Mouse (Mus musculus) CH12.LX (cell line): ENCODE results near the gene Mgp. TPM values are rescaled to one million over a fixed set of nuclear protein-coding genes. Genes with fewer than 3 reads are reported as not detected.
"Not testable (repeated sequence)": the region's sequence is repeated elsewhere in the genome, so short reads cannot be mapped to it uniquely, and the experiment has no call there.

ENCODE experiments used
- DNase-seq: peaks from one replicate; pipeline ENCODE4 v3.0.0-alpha.2; 2013; ENCODE audit errors: extremely low read depth
- H3K27ac ChIP-seq: 2 replicates; pipeline ENCODE4 v1.5.1; 2012; ENCODE audit warnings: low read depth, mild to moderate bottlenecking, control low read depth, moderate library complexity; ENCODE audit not compliant: insufficient read depth
- H3K27me3 ChIP-seq: replicated peaks from 2 replicates; pipeline ENCODE3; 2012; ENCODE audit warnings: inconsistent platforms
- H3K36me3 ChIP-seq, 2 experiments: replicated peaks in 1 of 2; 2 replicates each; pipeline versions ENCODE3 to v1.6.1; 2012; ENCODE audit warnings: inconsistent platforms in 1 of 2, low read length in 1 of 2, mild to moderate bottlenecking in 1 of 2, mixed read lengths in 1 of 2, moderate library complexity in 1 of 2; ENCODE audit not compliant: control insufficient read depth in 1 of 2, insufficient read depth in 1 of 2
- H3K4me1 ChIP-seq, 2 experiments: 2 replicates each; pipeline ENCODE4 v1.6.1; 2012; ENCODE audit warnings: inconsistent platforms in 1 of 2, moderate library complexity in 1 of 2; ENCODE audit not compliant: insufficient read depth in 2 of 2, control insufficient read depth in 1 of 2
- H3K4me2 ChIP-seq: 2 replicates; pipeline ENCODE4 v1.6.1; 2012; ENCODE audit warnings: low read depth, mild to moderate bottlenecking, control low read depth; ENCODE audit not compliant: poor library complexity, insufficient read depth, severe bottlenecking
- H3K4me3 ChIP-seq, 3 experiments: fragments of 150-350 bp in 1 of 3; sonication (generic) in 1 of 3; replicated peaks in 1 of 3; 2 replicates each; pipeline versions ENCODE3 to v1.5.1; 2011 to 2012; ENCODE audit warnings: low read depth in 2 of 3, low read length in 2 of 3, mild to moderate bottlenecking in 2 of 3, moderate library complexity in 2 of 3, control low read depth in 1 of 3, improper control_type of control experiment in 1 of 3, inconsistent platforms in 1 of 3, mixed read lengths in 1 of 3; ENCODE audit not compliant: poor library complexity in 1 of 3
- H3K79me2 ChIP-seq: replicated peaks from 2 replicates; pipeline ENCODE4 v1.6.1; 2012; ENCODE audit warnings: mild to moderate bottlenecking, moderate library complexity; ENCODE audit not compliant: control insufficient read depth, poor library complexity, insufficient read depth, severe bottlenecking; ENCODE audit errors: extremely low read depth
- H3K9ac ChIP-seq: 2 replicates; pipeline ENCODE4 v1.6.1; 2012; ENCODE audit warnings: low read depth, mild to moderate bottlenecking, control low read depth, moderate library complexity; ENCODE audit not compliant: insufficient read depth
- H3K9me3 ChIP-seq: replicated peaks from 2 replicates; pipeline ENCODE3; 2012; ENCODE audit warnings: low read length, inconsistent platforms, mixed read lengths
- BHLHE40 ChIP-seq: IDR thresholded peaks from 2 replicates; pipeline ENCODE4 v1.6.1; 2011; ENCODE audit warnings: mild to moderate bottlenecking, low read depth, low read length, improper control_type of control experiment
- CTCF ChIP-seq, 2 experiments: IDR thresholded peaks in 1 of 2; conservative IDR thresholded peaks in 1 of 2; 2 replicates each; pipeline ENCODE4 v1.5.1; 2011 to 2012; ENCODE audit warnings: low read depth in 2 of 2, low read length in 2 of 2, improper control_type of control experiment in 1 of 2, inconsistent platforms in 1 of 2, mild to moderate bottlenecking in 1 of 2, moderate library complexity in 1 of 2
- E2F4 ChIP-seq: IDR thresholded peaks from 2 replicates; pipeline ENCODE4 v1.6.1; 2011; ENCODE audit warnings: low read depth, low read length, improper control_type of control experiment; ENCODE audit not compliant: insufficient replicate concordance
- GABPA ChIP-seq: IDR thresholded peaks from 2 replicates; pipeline ENCODE4 v1.6.1; 2012; ENCODE audit warnings: low read depth, low read length, improper control_type of control experiment, inconsistent platforms; ENCODE audit not compliant: insufficient replicate concordance
- IRF4 ChIP-seq: IDR thresholded peaks from 2 replicates; pipeline ENCODE4 v1.6.1; 2014; ENCODE audit warnings: low read depth, mild to moderate bottlenecking, inconsistent platforms, low read length, improper control_type of control experiment
- JUND ChIP-seq: conservative IDR thresholded peaks from 2 replicates; pipeline ENCODE4 v1.6.1; 2011; ENCODE audit warnings: low read depth, low read length, improper control_type of control experiment
- KAT2A ChIP-seq: IDR thresholded peaks from 2 replicates; pipeline ENCODE4 v1.6.1; 2012; ENCODE audit warnings: low read length, improper control_type of control experiment, inconsistent platforms; ENCODE audit not compliant: insufficient replicate concordance
- MAX ChIP-seq: IDR thresholded peaks from 2 replicates; pipeline ENCODE4 v1.6.1; 2011; ENCODE audit warnings: low read length, improper control_type of control experiment
- MAZ ChIP-seq: IDR thresholded peaks from 2 replicates; pipeline ENCODE4 v1.6.1; 2012; ENCODE audit warnings: low read depth, mild to moderate bottlenecking, inconsistent platforms, low read length, improper control_type of control experiment, moderate library complexity
- MXI1 ChIP-seq: IDR thresholded peaks from 2 replicates; pipeline ENCODE4 v1.6.1; 2011; ENCODE audit warnings: mild to moderate bottlenecking, low read depth, low read length, improper control_type of control experiment
- NRF1 ChIP-seq: IDR thresholded peaks from 2 replicates; pipeline ENCODE4 v1.6.1; 2014; ENCODE audit warnings: low read depth, mild to moderate bottlenecking, inconsistent platforms, low read length, improper control_type of control experiment, moderate library complexity
- PAX5 ChIP-seq: IDR thresholded peaks from 2 replicates; pipeline ENCODE4 v1.6.1; 2012; ENCODE audit warnings: low read length, inconsistent platforms, mixed read lengths
- POLR2AphosphoS2 ChIP-seq: IDR thresholded peaks from 2 replicates; pipeline ENCODE4 v1.6.1; 2011; ENCODE audit warnings: low read depth, low read length, improper control_type of control experiment
- SIN3A ChIP-seq: IDR thresholded peaks from 2 replicates; pipeline ENCODE4 v1.6.1; 2012; ENCODE audit warnings: low read length, improper control_type of control experiment, inconsistent platforms
- USF2 ChIP-seq: conservative IDR thresholded peaks from 2 replicates; pipeline ENCODE4 v1.6.1; 2011; ENCODE audit warnings: low read depth, low read length, improper control_type of control experiment
- ZC3H11A ChIP-seq: IDR thresholded peaks from 2 replicates; pipeline ENCODE4 v1.6.1; 2012; ENCODE audit warnings: low read depth, mild to moderate bottlenecking, inconsistent platforms, low read length, improper control_type of control experiment
- dilution Hi-C: fragments of 300-500 bp; cut with MboI; formaldehyde crosslinking; loops from 2 replicates; pipeline ENCODE4 v1.14.3; 2020; ENCODE audit warnings: low sequenced_read_pairs; ENCODE audit not compliant: extremely low pct_unique_long_range_greater_than_20kb, extremely low pct_ligation_motif_present
- in situ Hi-C: fragments of 300-500 bp; cut with MboI; formaldehyde crosslinking; loops from 3 replicates; pipeline ENCODE4 v1.14.3; 2019; ENCODE audit warnings: low sequenced_read_pairs, low pct_ligation_motif_present, low pct_unique_long_range_greater_than_20kb, mixed read lengths
- polyA plus RNA-seq: library from polyadenylated mRNA; unstranded; fragments of >175 nt; gene quantifications from 2 replicates; pipeline ENCODE4 v1.2.1, GENCODE M21; 2012; ENCODE audit warnings: low read depth; ENCODE audit not compliant: insufficient read length
- total RNA-seq, 2 experiments: library from RNA; depleted of rRNA; stranded (reverse); fragments of 300-350 nt in 1 of 2; fragments of >200 nt in 1 of 2; gene quantifications; 2 replicates each; pipeline ENCODE4 v1.2.3; 2012 to 2014

The Mgp gene
- total and polyA plus RNA-seq, 3 experiments: not detected

DNA sequence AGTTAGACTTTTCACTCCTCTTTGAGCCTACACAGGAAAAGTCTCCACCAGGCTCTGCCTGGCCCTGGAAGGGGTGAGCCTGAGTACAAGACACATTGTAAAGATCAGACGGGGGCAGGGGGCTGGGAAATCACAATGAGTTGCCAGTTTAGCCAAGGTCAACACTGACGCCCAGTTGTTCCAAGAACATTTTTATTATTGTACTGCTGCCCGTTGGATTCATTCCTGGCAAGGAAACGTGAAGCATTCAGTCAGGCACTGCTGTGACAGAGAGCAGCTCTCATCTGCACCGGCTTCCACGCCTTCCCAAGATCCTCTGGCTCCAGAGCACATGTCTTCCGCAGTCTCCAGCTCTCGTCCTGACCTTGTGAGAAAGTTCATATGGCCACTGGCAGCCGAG, 12.2 kb upstream of the Mgp start:
- no peak overlapping the region for H3K27ac ChIP-seq
- peaks cover 0 to 13% of the 10 kb centered on the region in 2 experiments for H3K36me3 ChIP-seq
- TF ChIP-seq ZC3H11A (no peak), PAX5 (no peak), MAZ (no peak), GABPA (no peak), KAT2A (no peak)
- TF ChIP-seq, all 38 proteins: peak for 0
- Histone ChIP-seq H3K79me2 (no peaks in the 10 kb centered on the region), H3K9ac (no peak overlapping the region), H3K27me3 (no peaks in the 10 kb centered on the region), H3K4me2 (no peak overlapping the region), H3K4me1 (no peaks in the 10 kb centered on the region), H3K4me3 (no peak overlapping the region), H3K9me3 (no peaks in the 10 kb centered on the region)
- no peak for DNase-seq
- dilution Hi-C loops: no loop called here
- in situ Hi-C loops: no loop called here

DNA sequence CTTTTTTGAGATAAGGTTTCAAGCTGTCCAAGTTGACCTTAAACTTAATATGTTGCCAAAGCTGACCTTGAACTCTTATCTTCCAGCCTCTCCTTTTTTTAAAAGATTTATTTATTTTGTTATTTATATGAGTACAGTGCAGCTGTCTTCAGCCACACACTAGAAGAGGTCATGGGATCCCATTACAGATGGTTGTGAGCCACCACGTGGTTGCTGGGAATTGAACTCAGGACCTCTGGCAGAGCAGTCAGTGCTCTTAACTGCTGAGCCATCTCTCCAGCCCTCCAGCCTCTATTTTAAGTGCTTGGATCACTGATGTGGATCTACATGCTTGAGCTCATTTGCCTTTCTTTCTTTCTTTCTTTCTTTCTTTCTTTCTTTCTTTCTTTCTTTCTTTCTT, 9.1 kb upstream of the Mgp start:
- H3K27me3 ChIP-seq, DNase-seq, H3K79me2 ChIP-seq, H3K9ac ChIP-seq, H3K4me3 ChIP-seq, H3K4me1 ChIP-seq, H3K27ac ChIP-seq, H3K9me3 ChIP-seq, in situ Hi-C loops, dilution Hi-C loops, H3K4me2 ChIP-seq: not testable (repeated sequence)
- H3K36me3 ChIP-seq: peaks cover 0 to 21% of the 10 kb centered on the region in 2 experiments

DNA sequence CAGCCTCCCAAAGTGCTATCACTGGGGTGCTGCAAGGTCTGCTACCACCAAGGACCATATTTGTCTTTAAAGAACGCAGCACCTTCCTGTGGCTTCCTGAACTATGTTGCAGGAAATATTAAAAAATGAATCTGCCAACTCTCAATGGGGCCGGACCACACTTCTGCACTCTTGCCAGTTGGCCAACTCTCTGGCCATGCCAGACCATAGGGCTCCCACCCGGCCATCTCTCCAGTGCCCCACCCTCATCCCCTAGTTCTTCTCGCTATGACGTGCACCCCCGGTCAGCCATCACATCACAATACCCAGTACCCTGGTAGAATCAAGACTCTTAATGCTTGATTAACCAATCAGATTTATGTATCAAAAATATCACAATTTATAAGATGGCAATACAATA, 8.3 kb upstream of the Mgp start:
- Histone ChIP-seq H3K36me3 (peaks cover 0 to 26% of the 10 kb centered on the region in 2 experiments), H3K4me3 (no peak overlapping the region), H3K9ac (no peak overlapping the region), H3K27me3 (no peaks in the 10 kb centered on the region), H3K4me2 (no peak overlapping the region), H3K4me1 (no peaks in the 10 kb centered on the region), H3K27ac (no peak overlapping the region), H3K9me3 (no peaks in the 10 kb centered on the region), H3K79me2 (no peaks in the 10 kb centered on the region)
- no peak for TF ChIP-seq SIN3A
- in situ Hi-C loops: no loop called here
- dilution Hi-C loops: no loop called here
- no peak for DNase-seq

DNA sequence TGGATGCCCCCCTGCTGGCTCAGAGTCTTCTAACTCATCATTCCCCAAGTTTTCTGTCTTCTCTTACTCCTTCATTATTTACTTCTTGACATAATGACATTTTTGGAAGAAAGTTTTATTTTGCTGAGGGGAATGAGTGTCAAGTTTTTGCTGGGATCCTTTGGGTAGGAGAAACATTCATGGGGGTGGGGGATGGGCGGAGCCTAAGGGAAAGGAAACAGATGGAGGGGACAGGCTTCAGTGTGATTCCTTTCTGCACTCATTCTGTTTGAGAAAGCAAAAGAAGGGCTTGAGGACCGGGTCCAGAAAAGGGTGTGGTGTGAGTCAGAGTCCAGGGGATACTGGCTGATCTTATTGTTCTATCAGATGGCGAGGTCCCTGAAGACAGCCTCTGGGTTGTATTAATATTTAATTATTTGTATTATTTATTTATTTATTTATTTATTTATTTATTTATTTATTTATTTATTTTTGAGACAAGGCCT, 7.8 kb upstream of the Mgp start:
- dilution Hi-C loops (no loop called here), in situ Hi-C loops (no loop called here)
- Histone ChIP-seq H3K27ac (no peak overlapping the region), H3K4me3 (no peak overlapping the region), H3K27me3 (no peaks in the 10 kb centered on the region), H3K9me3 (no peaks in the 10 kb centered on the region), H3K4me1 (no peaks in the 10 kb centered on the region), H3K79me2 (no peaks in the 10 kb centered on the region), H3K9ac (no peak overlapping the region), H3K4me2 (no peak overlapping the region), H3K36me3 (peaks cover 0 to 27% of the 10 kb centered on the region in 2 experiments)
- TF ChIP-seq NRF1 (no peak), USF2 (no peak), PAX5 (no peak), JUND (no peak), MAX (no peak), IRF4 (no peak), CTCF (conservative IDR thresholded peaks at IDR 0.05 in 1 of 2, IDR thresholded peaks at IDR 0.05 in 1 of 2; ENCODE audit: low read depth in 2 of 2, low read length in 2 of 2) (no peak), MXI1 (no peak), GABPA (no peak), E2F4 (no peak), BHLHE40 (no peak), POLR2AphosphoS2 (no peak)
- no peak for DNase-seq
